Mouse (Mus musculus) G1E (cell line): ENCODE results near the gene Mobp.

Experiments used
- CTCF ChIP-seq: IDR thresholded peaks from 2 replicates; pipeline ENCODE4 v1.5.1; 2012; ENCODE audit warnings: low read depth, low read length, inconsistent platforms, mixed read lengths
- GATA1 ChIP-seq: IDR thresholded peaks from 2 replicates; pipeline ENCODE4 v1.6.1; 2012; ENCODE audit warnings: borderline replicate concordance, low read length, inconsistent platforms, mixed read lengths
- TAL1 ChIP-seq: conservative IDR thresholded peaks from 2 replicates; pipeline ENCODE4 v1.6.1; 2012; ENCODE audit warnings: low read depth, low read length, inconsistent platforms, mixed read lengths

GRCm38 (mm10) chr9:120126868-120127267 is 22.6 kb upstream of the Mobp start:
- no peak for TF ChIP-seq CTCF
- no peak for TF ChIP-seq GATA1
- TF ChIP-seq TAL1, result no peak
